Mouse (Mus musculus): Measurements from ENCODE around the gene A530032D15Rik.
"Not testable (repeated sequence)": the region's sequence is repeated elsewhere in the genome, so short reads cannot be mapped to it uniquely, and the experiment has no call there.

The A530032D15Rik gene

GRCm38 (mm10) chr1:85109753-85110152 lies at the start of gene A530032D15Rik:
TSS of gene A530032D15Rik (minus strand) at chr1:85109853.
- not testable (repeated sequence) for DNase-seq

- not testable (repeated sequence) for DNase-seq
These were observed 45.5 kb upstream of the A530032D15Rik start for GRCm38 (mm10) chr1:85155151-85155550.

- not testable (repeated sequence) for DNase-seq
These were observed 24.0 kb upstream of the A530032D15Rik start for GRCm38 (mm10) chr1:85133671-85134070.

GRCm38 (mm10) chr1:85121841-85122240 lies 12.2 kb upstream of the A530032D15Rik start:
- not testable (repeated sequence) for DNase-seq

GRCm38 (mm10) chr1:85118341-85118740 lies 8.7 kb upstream of the A530032D15Rik start:
- DNase-seq, result not testable (repeated sequence)

GRCm38 (mm10) chr1:85117537-85117936 lies 7.9 kb upstream of the A530032D15Rik start:
- not testable (repeated sequence) for DNase-seq

GRCm38 (mm10) chr1:85114666-85115402 lies 5.2 kb upstream of the A530032D15Rik start:
- not testable (repeated sequence) for DNase-seq

GRCm38 (mm10) chr1:85114078-85114477 lies 4.4 kb upstream of the A530032D15Rik start:
- DNase-seq, result not testable (repeated sequence)

GRCm38 (mm10) chr1:85112889-85113288 lies 3.2 kb upstream of the A530032D15Rik start:
- not testable (repeated sequence) for DNase-seq

GRCm38 (mm10) chr1:85112266-85112665 lies 2.6 kb upstream of the A530032D15Rik start:
- not testable (repeated sequence) for DNase-seq

- not testable (repeated sequence) for DNase-seq
These were observed 1.9 kb upstream of the A530032D15Rik start for GRCm38 (mm10) chr1:85111572-85111971.

GRCm38 (mm10) chr1:85110876-85111275 lies 1.2 kb upstream of the A530032D15Rik start:
- not testable (repeated sequence) for DNase-seq

- DNase-seq, result not testable (repeated sequence)
These were observed 3.6 kb downstream of the A530032D15Rik start for GRCm38 (mm10) chr1:85106013-85106412.

GRCm38 (mm10) chr1:85105336-85105735 lies 4.3 kb downstream of the A530032D15Rik start:
- not testable (repeated sequence) for DNase-seq

GRCm38 (mm10) chr1:85101754-85102153 lies 7.9 kb downstream of the A530032D15Rik start:
- DNase-seq, result not testable (repeated sequence)

- DNase-seq, result not testable (repeated sequence)
These were observed 9.8 kb downstream of the A530032D15Rik start, which contains the start of gene Gm10553 for GRCm38 (mm10) chr1:85099864-85100263. TSS of gene Gm10553 (plus strand) at chr1:85100164.

- not testable (repeated sequence) for DNase-seq
These were observed 10.6 kb downstream of the A530032D15Rik start for GRCm38 (mm10) chr1:85099081-85099480.

GRCm38 (mm10) chr1:85093011-85093572 lies 16.6 kb downstream of the A530032D15Rik start:
- not testable (repeated sequence) for DNase-seq

- DNase-seq, result not testable (repeated sequence)
These were observed 17.5 kb downstream of the A530032D15Rik start for GRCm38 (mm10) chr1:85092169-85092568.

GRCm38 (mm10) chr1:85086211-85086610 lies 23.4 kb downstream of the A530032D15Rik start:
- not testable (repeated sequence) for DNase-seq

GRCm38 (mm10) chr1:85084803-85085202 lies 24.9 kb downstream of the A530032D15Rik start:
- not testable (repeated sequence) for DNase-seq

GRCm38 (mm10) chr1:85073099-85073498 lies 36.6 kb downstream of the A530032D15Rik start:
- not testable (repeated sequence) for DNase-seq

- not testable (repeated sequence) for DNase-seq
These were observed 38.0 kb downstream of the A530032D15Rik start for GRCm38 (mm10) chr1:85071690-85072089.

GRCm38 (mm10) chr1:85035801-85036200 lies 73.9 kb downstream of the A530032D15Rik start:
- not testable (repeated sequence) for DNase-seq

Measured in liver (tissue).